Mouse (Mus musculus): ENCODE measurements around the gene Il11ra2. TPM values are rescaled to one million over a fixed set of nuclear protein-coding genes. Genes with fewer than 3 reads are reported as not detected.

Gene Il11ra2
- total RNA-seq (2023): not detected

DNA sequence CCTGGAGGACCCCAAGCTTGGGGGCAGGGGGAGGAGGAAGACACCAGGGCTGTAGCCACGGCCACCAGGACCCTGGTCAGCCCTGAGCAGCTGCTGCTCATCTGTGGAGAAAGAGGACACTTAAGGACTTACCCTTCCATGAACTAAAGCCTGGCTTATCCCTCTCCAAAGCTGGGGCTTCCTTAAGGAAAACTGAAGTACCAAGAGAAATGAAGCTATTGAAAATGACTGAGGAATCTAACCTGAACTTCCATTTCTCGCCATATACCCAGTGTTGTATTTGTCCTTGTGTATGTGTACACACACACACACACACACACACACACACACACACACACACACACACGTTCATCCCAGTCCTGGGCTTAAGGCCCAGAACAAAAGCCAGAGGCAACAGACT is at the start of gene Il11ra2:
Il11ra2 (minus strand) TSS at position 101 of the 400 bp plus-strand sequence.

GRCm38 (mm10) chr4:42654951-42655350 is 6.7 kb downstream of the Il11ra2 start, which contains the start of gene Ccl27b:
TSS of gene Ccl27b (plus strand) at chr4:42655251.

GRCm38 (mm10) chr4:42629419-42629818 is 32.3 kb downstream of the Il11ra2 start, which contains the start of gene Gm2564:
TSS of gene Gm2564 (plus strand) at chr4:42629719.

DNA sequence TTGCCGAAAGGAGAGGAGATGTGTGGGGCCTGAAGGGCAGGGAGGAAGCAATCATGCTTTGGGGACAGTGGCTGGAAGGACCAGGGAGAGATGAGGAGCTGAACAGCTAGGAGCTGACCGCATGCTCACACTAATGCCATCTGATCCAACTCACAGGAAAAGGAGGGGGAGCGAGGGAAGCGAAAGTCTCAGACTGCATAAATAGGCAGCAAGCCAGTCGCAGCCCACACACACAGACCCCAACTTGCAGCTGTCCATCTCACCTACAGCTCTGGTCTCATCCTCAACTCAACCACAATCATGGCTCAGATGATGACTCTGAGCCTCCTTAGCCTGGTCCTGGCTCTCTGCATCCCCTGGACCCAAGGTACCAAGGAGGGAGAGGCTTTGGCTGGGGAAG is 49.8 kb downstream of the Il11ra2 start, which contains the start of gene Gm10591:
Gm10591 (plus strand) TSS at position 301 of the 400 bp plus-strand sequence.

Other genes with a start within 250 kb of the Il11ra2 start
- not detected for gene Gm21586, start 222.5 kb downstream of the Il11ra2 start, total RNA-seq (2023)
- not detected for gene Gm2163, start 195.1 kb downstream of the Il11ra2 start, total RNA-seq (2023)
- gene Fam205a2, start 133.7 kb downstream of the Il11ra2 start, total RNA-seq (2023): not detected
- not detected for gene Gm10591, start 49.7 kb downstream of the Il11ra2 start, total RNA-seq (2023)
- gene Gm2564, start 32.2 kb downstream of the Il11ra2 start, total RNA-seq (2023): not detected
- not detected for gene Ccl27b, start 6.6 kb downstream of the Il11ra2 start, total RNA-seq (2023)
- gene 4930578G10Rik, start 73.7 kb upstream of the Il11ra2 start, total RNA-seq (2023): not detected
- not detected for gene Ccl19, start 94.7 kb upstream of the Il11ra2 start, total RNA-seq (2023)
- not detected for gene Ccl21a, start 112.1 kb upstream of the Il11ra2 start, total RNA-seq (2023)
- gene Fam205a1, start 192.0 kb upstream of the Il11ra2 start, total RNA-seq (2023): not detected
- gene Gm12394, start 194.9 kb upstream of the Il11ra2 start, total RNA-seq (2023): not detected
- gene Fam205c, start 212.3 kb upstream of the Il11ra2 start, total RNA-seq (2023): not detected